Mouse (Mus musculus): ENCODE data around the gene Tapbp. TPM values are rescaled to one million over a fixed set of nuclear protein-coding genes. Genes with fewer than 3 reads are reported as not detected.
"Not testable (repeated sequence)": the region's sequence is repeated elsewhere in the genome, so short reads cannot be mapped to it uniquely, and the experiment has no call there.

Gene Tapbp
- polyA plus RNA-seq (2017; shearing (Covaris generic)), result 100 to 1,000 TPM; 299 to 436 TPM

GRCm38 (mm10) chr17:33915671-33916250 lies at the start of gene Tapbp, which contains the start of gene Zbtb22:
TSS of gene Tapbp (plus strand) at chr17:33915899.
TSS of gene Zbtb22 (plus strand) at chr17:33915904.
- ATAC-seq, result peak; percentile 66

GRCm38 (mm10) chr17:33873537-33873936 lies 42.2 kb upstream of the Tapbp start, which contains the start of gene Gm7029:
TSS of gene Gm7029 (plus strand) at chr17:33873837.
- ATAC-seq, result not testable (repeated sequence)

- no peak for ATAC-seq
Observed at GRCm38 (mm10) chr17:33874411-33874810, 41.3 kb upstream of the Tapbp start.

- ATAC-seq, result not testable (repeated sequence)
Observed at GRCm38 (mm10) chr17:33875797-33876196, 39.9 kb upstream of the Tapbp start.

GRCm38 (mm10) chr17:33884320-33884719 lies 31.4 kb upstream of the Tapbp start:
- not testable (repeated sequence) for ATAC-seq

GRCm38 (mm10) chr17:33887802-33888201 lies 27.9 kb upstream of the Tapbp start:
- ATAC-seq, result not testable (repeated sequence)

GRCm38 (mm10) chr17:33888230-33888629 lies 27.5 kb upstream of the Tapbp start:
- ATAC-seq, result not testable (repeated sequence)

- not testable (repeated sequence) for ATAC-seq
Observed at GRCm38 (mm10) chr17:33889941-33890532, 25.7 kb upstream of the Tapbp start.

GRCm38 (mm10) chr17:33890533-33891059 lies 25.1 kb upstream of the Tapbp start, which contains the start of gene Kifc1:
TSS of gene Kifc1 (minus strand) at chr17:33890661.
- ATAC-seq, result peak; percentile 96

GRCm38 (mm10) chr17:33891357-33891756 lies 24.3 kb upstream of the Tapbp start:
- ATAC-seq, result no peak

GRCm38 (mm10) chr17:33891892-33892291 lies 23.8 kb upstream of the Tapbp start:
- ATAC-seq, result not testable (repeated sequence)

- no peak for ATAC-seq
Observed at GRCm38 (mm10) chr17:33892429-33892828, 23.3 kb upstream of the Tapbp start.

- ATAC-seq, result not testable (repeated sequence)
Observed at GRCm38 (mm10) chr17:33893011-33893410, 22.7 kb upstream of the Tapbp start.

- ATAC-seq, result no peak
Observed at GRCm38 (mm10) chr17:33897114-33897794, 18.4 kb upstream of the Tapbp start.

GRCm38 (mm10) chr17:33898193-33898592 lies 17.5 kb upstream of the Tapbp start:
- not testable (repeated sequence) for ATAC-seq

GRCm38 (mm10) chr17:33899642-33900041 lies 16.1 kb upstream of the Tapbp start:
- no peak for ATAC-seq

- ATAC-seq, result no peak
Observed at GRCm38 (mm10) chr17:33900281-33900988, 15.3 kb upstream of the Tapbp start.

GRCm38 (mm10) chr17:33900989-33901314 lies 14.7 kb upstream of the Tapbp start:
- ATAC-seq, result no peak

- no peak for ATAC-seq
Observed at GRCm38 (mm10) chr17:33901653-33902052, 14.0 kb upstream of the Tapbp start.

- ATAC-seq, result no peak
Observed at GRCm38 (mm10) chr17:33902079-33902478, 13.6 kb upstream of the Tapbp start.

GRCm38 (mm10) chr17:33902491-33902890 lies 13.2 kb upstream of the Tapbp start:
- ATAC-seq, result peak; percentile 43

GRCm38 (mm10) chr17:33903911-33904651 lies 11.6 kb upstream of the Tapbp start:
- ATAC-seq, result not testable (repeated sequence)

Measured in activated CD4-positive, CD25-positive, alpha-beta regulatory T cell, adult 4 months (primary cell).